Mouse (Mus musculus) skeletal muscle tissue, adult 2 months (tissue): Measurements from ENCODE around the gene Sox6.
A peak's percentile ranks its signal among the peaks of the same experiment; 100 is the strongest.

ENCODE experiments used
- DNase-seq: peaks from one replicate; pipeline ENCODE4 v3.0.0-alpha.2; 2012; ENCODE audit warnings: low read depth, low spot score

The Sox6 gene

DNA sequence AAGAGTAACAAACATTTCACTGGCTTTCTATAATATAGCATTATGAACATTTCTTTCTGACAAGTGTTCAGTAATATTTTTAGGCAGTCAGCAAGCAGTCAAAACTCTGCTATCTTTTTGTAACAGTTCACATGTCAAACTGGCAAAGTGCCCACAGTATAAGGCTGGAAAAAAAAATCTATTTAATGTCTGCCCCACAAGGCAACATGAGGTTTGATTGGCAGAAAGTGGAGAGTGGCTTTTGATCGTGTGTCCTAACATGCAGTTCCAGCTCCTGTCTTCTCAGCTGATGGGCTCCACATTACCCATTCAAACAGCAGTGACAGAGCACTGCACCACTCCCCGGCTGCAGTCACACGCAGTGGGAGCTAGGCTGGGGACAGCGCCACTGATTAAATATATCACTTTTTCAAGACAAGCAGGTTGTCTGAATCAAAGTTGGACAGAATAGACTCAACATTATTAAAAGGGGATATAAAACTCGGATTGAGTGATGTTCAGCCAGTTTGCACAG, 286.4 kb downstream of the Sox6 start:
- peak; percentile 37 for DNase-seq

DNA sequence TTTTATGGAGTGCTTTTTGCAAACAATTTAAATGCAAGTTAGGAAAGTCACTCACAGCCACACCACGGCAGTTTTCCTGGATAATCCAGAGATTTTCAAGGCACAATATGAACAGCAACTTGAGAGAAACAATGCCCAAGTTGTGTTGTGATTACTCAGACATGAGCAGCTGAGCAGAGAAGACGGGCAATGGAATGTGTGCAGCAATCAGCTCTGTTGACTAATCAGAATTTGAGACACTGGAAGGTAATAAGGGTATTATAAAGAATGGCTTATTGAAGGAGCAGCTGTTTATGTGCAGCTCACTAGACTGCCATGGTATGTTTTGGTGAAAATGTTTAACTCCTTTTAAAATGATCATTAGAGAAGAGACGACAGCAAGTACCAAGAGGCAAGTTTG, 287.5 kb downstream of the Sox6 start:
- DNase-seq: no peak

DNA sequence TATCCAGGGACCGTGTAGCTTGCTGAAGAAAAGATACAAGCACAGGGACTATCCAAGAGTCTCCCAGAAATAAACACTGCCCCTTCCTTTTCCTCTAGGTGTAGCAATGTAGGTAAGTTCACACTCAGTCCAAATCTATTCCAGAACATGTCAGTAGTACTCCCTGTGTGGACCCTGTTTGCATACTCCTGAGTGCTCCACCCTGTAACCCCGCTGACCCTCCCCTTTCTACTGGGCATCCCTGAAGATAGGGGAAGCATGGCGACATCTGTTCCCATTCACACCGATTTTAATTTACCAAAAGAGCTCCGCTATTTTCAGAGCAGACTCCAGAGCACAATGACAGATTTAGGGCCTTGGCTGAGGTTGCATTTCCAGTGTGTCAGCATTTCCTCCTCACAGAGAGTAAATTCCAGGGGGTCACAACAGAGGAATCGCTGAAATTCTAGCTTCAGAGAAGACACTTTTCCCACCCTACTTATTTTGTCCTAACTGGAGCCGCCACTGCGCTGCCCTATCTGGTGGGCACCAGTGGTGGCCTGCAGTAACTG, 288.2 kb downstream of the Sox6 start:
- DNase-seq: no peak

DNA sequence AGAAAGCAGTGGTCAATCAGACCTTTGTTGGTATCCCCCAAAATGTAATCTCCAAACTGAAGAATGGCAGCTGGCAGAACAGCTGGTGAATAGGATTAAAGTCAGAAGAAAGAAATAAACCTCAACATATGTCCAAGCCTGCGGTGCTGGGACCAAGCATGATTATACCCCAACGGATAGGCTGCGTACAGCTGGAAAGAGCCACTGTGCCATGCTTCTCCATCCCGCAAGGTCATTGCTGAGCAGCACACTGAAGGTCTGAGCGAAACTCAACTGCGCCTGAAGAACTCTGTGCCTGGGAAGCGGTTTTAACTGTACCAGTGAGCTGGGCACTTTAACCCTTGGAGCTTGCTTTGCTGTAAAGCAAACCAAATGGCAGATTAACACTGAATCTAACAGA, 291.1 kb downstream of the Sox6 start:
- no peak for DNase-seq

DNA sequence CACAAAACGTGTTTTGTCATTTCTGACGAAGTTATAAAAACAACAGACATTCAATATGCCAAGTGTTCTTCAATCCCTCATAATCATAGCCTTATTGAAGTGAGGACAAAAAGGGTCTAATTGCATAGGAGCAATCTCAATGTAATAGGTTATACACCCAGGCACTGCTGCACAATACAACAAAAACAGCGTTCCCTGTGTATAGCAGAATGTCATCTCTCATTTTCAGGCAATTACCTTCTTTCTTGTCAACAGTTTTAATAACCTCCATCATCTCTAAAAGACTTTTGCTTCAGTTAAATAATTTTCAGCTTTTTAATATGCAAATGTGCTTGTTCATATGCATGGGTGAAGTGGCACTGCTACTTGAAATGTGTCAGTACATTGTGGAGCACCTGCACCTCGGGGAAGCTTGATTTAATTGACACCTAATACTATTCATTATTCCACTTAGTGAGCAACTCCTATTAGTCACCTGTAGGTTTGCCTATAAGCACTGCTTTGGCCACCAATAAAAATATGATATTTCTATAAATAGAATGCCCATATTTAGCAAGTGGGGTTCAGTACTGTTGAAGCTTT, 292.8 kb downstream of the Sox6 start:
- no peak for DNase-seq

DNA sequence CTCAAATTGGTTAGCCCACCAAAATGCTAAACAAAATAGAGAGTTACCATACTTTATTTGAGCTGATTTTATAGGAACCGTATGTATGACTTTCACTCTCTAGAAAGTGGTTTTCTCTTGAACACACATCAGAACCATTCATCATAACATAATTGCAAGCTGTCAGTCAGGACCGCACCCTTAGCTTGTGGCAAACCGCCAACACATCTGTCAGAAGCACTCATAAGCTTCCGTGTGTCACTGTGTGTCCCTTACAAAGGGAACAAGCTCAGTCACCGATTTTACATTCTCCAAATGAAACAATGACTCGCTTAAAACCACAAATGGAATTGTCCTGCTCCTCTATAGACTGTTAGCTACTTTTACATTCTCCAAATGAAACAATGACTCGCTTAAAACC, 304.5 kb downstream of the Sox6 start:
- no peak for DNase-seq

DNA sequence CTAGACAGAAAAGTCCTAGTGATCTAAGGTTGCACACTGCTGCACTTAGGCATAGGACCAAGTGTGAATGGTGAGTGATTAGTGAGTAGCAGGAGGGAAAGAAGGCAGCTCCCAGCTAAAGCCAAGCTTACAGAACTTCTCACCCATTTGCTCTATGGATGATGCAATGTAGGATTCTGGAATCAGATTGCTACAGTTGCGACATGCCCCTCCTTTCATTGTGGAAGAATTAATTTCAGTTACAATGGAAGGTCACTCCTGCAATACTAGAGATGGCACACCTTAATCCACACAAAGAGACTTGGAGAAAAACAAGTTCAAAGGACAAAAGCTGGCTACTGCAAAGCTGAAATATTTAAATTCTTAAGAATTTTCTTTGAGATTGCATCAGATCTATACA, 305.8 kb downstream of the Sox6 start:
- no peak for DNase-seq

DNA sequence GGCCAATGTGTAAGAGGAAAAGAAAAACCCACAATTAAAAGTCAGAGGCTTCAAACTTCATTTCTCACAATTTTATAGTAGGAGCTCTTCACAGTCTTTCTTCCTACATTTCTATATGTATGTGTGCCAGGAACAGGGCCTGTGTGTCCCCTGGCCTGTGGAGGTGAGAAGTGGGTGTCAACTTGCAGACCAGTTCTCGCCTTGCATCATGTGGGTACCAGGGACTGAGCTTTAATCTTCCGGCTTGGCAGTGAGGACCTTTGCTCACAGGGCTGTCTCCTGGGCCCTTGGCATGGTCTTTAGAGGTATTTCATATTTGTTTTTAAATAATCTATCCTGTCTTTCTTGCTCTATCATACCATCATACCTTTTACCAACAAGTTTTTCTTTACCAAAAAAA, 311.8 kb downstream of the Sox6 start:
- DNase-seq: peak; percentile 58

DNA sequence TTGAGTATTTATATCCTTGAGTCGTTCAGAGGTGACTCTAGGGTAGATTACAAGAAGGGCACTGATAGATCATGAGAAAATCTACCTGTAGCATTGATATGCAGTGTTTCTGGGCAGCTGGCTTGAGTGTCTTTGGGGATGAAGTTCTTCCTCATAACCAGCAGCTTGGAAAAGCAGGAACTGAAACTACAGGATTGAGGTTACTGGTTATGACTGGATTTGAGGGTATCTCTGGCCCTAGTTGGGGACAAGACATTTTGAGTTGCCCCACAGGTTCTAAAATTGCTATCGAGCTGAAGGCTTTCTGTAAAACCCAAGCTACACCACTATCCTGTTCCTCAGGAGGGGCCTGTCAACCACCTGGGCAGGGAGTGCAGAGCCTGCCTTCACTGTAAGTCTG, 314.2 kb downstream of the Sox6 start:
- no peak for DNase-seq

DNA sequence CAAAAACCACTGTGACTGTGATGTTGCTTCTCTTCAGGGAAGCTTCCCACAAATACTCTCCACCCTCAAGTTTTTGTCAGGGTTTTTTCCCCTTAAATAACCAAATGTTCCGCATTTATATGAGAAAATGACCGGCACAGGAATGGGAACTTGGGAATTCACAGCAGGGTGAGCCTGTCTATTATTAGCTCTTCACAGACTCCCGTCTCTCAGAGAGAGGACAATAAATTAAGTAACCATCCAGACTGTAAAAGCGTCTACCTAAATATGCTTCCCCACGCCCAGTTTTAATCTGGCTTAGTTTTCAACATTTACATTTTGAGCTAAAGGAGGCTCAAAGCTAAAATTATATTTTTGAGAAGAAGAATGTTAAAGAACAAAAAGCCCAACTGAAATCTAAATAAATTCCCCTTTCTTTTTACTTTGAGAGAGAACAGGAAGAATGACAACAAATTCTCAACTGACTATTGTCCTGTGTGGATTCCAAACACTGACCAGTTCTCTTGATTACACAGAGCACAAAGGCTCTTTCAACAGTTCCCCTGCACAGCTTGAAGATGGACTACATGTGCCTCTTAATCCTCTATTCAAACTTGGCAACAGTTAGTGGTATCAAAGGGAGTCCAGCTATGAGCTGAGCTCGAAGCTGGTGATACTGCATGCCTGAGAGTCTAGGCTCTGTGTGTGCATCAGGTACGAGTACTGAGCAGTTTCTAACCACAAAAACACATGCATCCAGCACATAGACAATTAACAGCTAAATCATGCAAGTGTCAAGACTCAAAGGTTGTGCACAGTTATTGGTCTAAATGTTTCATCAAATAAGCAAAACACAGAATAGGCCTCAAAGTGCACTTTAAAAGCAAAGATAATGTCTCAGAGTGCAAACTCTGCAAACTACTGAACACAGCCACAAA, 316.7 kb downstream of the Sox6 start:
- DNase-seq: no peak

DNA sequence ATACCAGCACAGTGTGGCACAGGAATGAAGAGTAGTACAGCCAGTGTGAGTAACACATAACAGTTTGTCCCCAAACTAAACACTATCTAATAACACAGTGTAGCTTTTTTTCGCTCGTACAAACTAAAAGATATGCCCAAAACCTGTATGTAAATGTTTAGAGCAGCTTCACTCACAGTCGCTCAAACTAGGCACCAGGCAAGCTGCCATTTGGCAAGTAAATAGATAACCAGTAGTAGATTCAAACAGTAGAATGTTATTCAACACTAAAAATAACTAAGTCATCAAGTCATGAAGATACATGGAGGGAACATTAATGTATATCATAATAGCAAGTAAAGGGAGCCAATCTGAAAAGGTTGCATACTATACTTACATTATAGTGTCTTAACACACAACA, 318.8 kb downstream of the Sox6 start:
- no peak for DNase-seq

DNA sequence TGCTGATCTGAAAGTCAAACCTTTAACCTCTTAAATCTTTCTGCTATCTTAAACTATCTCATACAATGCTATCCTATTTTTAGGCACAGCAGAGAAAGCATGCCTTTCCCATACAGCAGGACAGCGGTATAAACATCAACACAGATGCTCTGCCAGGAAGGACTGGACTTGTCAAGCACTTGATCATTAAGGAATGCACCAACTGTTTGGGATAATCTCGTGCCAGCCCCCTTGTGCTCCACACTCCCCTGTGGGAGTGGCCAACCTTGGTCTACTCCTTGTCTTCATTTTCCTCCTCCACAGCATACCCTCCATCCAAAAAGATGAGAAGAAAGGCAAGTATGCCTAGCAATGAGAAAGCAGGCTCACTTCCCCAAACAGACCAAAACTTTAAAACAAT, 332.5 kb downstream of the Sox6 start:
- DNase-seq: no peak

DNA sequence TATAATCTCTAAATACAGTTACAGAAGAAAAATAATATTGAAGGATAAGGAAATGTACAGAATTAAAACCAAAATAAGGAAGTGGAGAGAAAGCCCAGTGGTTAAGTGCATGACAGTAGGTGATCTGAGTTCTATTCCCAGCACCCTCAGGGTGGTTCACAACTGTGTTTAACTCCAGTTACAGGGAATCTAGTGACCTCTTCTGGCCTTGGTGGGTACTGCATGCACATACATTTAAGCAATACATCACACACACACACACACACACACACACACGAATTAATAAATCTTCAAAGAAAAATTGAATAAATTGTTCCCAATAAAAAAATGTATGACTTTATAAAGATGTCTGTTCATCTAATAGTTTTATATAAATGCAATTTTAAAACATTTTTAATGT, 340.5 kb downstream of the Sox6 start:
- DNase-seq: no peak

DNA sequence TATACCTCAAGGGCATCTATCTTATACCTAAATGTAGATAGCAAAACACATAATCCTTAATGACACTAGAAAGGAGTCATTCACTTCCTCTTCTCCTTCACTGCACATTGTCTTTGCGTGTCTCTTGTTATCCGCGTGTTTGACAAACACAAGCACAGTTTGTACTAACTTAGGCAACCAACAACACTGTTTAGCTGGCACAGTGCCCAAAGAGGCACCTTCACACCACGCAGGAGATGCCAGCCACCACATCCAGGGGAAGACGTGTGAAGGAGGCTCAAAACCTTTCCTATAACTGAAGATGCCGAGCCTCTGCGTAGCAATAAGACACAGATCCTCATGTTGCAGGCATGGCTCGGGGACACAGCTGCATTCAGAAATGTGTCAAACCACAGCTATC, 345.4 kb downstream of the Sox6 start:
- DNase-seq: no peak

DNA sequence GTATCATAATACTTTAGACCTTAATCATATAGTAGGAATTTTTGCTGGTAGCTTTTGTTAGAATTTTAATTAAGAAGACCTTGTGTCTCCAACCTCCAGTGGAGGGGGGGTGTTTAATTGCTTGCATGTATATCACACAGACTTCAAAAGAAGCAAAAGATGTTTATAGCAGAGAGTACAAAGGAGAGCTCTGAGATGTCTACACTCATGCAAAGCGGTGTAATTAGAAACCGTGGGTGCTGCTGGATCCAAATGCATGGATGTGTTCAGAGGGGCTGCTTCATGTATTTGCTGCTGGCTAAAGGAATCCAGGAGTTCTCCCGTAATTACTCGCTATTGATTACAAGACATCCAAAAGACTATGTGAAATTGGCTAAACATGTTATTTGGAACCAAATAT, 347.5 kb downstream of the Sox6 start:
- DNase-seq: no peak

DNA sequence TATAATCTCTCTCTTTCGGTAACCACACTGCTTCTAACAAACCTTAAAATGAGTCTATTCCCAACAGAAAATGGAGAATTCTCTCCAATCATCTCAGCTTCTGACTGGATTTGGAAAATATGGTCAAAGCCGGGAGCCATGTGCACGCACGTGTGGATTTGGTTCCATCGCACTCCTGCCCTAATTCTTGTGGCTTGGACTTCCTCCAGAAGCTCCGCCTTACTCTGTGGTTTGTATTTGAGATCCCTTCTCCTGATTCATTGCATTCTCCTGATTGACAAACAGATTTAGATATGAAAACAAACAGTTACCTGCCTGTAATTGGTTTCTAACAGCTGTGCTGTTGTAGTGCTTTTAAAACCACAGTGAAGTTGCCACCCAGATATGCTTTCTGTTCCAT, 351.9 kb downstream of the Sox6 start:
- DNase-seq: no peak

DNA sequence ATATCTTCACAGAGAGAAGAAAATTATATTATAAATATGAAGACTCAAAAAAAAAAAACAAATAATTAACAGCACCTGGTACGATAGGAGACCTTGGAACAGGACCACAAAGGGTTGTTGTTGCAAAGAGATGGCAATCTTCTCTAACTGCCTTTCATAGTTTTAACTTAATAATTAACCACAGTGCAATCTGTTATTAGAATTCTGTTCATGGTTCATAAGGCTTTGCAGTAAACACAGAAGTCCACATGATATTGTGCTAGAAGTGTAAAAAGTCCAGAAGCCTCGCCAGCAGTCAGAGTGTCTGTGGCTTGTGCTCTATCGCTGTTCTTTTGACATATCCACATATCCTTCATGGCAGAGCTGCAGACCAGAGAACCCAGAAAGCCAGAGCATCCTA, 354.5 kb downstream of the Sox6 start:
- no peak for DNase-seq

DNA sequence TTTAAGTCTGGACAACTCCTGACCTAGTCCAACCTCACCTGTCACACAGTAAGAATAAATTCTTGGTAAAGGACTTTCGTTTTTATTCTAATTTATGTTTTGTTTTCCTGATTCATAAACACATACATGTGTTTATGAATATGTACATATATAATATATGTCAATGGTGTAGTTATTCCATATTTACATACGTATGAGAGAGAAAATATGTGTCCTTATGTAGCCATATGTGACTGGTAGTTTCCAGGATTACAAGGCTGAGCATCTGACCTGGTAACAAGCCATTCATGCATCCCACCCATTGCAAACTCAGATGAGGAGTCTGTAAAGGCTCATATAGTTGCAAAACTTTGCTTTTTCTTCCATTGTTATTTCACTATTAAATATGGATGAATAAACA, 366.8 kb downstream of the Sox6 start:
- no peak for DNase-seq

DNA sequence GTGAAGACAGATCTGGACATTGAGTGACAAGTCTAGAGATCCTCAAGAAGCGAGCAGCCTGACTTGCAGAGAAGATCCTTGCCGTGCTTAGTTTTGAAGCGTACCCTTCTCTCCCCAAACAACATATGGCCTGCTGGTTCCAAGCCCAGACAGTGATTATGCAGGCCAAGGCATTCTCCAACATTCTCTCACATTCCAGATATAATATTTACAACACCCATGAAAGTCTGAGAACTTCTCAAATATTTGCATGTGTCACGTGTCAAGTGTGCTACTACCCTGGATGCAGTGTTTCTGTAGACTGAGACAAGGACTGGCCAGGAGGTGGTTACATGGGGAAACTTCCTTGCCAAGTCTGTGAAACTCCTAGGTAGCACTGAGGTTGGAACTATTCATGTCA, 367.3 kb downstream of the Sox6 start:
- no peak for DNase-seq

DNA sequence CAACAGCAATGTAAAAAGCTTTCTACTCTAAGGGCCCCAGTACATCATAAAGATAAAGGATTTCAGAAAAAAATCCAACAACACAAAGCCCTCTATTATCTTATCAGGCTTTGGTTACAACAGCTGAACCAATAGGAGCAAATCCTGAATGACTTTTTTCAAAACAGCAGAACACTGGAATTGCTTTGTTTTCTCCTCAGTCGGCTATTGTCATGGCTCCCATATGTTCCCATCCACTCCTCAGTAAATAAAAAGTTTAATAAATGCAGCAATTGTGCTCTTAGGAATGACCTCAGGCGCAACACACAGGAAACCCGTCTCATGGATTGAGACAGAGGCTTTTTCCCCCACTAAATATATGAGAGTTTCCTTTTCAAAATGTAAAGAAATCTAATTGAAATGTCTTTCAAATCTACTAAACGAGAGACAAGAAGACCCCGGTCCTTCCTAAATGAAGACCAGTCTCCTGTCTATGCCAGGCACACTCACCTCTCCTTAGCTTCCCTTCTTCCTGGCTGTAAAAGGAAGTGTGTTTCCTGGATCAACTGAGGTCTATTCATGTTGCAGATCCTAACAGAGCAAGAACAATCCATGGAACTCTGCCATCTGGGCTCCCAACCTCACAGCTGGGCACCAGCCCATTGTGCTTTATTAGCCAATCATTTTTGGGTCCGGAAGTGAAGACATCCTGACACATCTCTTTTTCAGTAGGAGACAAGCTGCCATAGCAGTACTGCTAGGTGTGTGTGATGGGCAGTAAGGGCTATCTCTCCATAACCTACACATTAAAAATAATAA, 369.2 kb downstream of the Sox6 start:
- no peak for DNase-seq

DNA sequence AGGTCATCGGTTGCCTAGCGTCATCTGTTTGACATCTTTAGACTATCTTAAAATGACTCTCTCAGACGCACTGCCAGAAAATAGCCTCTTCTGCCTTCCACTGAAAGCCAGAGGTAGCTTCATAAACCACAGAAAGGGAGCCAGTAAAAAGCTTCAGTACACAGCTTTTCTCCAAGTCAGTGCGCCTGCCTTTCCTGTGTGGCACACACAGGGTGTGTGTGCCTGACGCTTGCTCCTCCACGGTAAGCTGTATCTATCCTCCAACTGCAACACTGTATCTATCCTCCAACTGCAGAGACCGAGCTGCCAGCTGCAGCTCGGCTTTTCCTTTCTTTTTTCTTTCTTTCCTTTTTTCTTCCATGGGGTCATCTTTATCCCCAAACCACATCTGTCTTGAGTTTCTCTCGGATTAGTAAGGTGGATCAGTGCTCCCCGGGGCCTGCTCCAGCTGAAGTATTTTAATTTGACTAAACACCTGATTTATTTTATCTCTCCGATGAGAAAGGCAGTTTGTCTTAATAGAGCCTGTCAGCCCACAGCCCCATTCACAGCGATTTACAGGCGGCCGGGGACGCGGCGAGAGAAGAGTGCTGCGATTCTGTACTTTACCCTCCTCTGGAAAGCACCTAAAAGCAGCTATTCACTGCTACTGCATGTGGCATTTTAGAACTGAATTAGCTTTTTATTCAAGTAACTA, 371.8 kb downstream of the Sox6 start:
- no peak for DNase-seq

DNA sequence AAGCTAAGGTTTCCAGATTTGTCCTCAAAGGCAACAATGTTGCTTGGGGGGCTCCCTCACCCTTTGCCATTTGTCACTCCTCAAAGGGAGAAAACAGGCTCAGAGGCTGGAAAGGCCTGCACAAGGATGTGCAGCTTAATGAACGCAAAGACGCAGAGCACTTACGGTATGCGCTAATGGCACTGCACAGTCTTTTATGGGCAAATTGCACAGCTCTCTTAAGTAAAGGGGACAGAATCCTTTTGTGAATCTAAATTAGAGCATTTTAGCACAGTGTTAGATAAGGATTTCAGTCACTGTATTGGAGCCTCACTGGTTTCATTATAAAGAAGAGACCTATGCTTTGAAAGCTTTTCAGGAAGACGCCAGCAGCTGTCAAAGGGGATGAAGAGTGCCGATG, 375.2 kb downstream of the Sox6 start:
- DNase-seq: no peak
